ENCODE assay signal across 10 mouse cellular contexts in the genomic region with DNA sequence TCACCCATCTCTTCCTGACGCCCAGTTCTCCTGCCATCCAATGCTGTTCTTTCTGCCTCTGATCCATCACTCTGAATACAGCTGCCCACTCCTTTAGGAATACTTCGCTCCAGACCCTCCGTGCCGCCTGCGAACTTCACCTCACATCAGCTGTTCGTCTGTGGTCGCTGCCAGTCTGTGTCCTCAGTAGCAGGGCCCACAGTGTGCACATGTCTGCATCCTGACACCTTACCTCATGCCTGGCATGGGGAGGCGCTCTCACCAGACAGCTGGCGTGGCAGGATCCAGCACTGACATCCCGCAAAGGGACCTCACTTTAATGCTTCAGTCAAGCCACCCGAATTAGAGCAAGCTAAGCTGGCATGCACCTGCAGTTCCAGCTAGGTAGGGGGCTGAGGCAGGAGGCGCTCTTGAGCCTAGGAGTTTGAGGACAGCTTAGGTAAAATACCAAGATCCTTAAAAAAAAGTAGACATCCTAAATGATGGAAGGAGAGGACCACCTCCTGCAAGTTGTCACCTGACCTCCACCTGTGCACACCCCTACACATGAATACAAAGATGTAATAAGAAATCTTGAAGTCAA. TPM values are rescaled to one million over a fixed set of nuclear protein-coding genes. Genes with fewer than 3 reads are reported as not detected.
DNase-seq lines count a peak whose midpoint lies in the region; ATAC-seq and TF ChIP-seq lines count a peak whose summit lies in the region.
"Had no signal": no experiment of that assay in that cellular context is flagged by ENCODE, and none has a peak within 500 bp of the region (broad histone marks: within the 10 kb centered on the region; RNA-seq: fewer than 3 reads in every experiment).

No protein-coding gene starts in this region.

- H3K27ac ChIP-seq in heart, adult 2 months, result no peak overlapping the region
- H3K27ac ChIP-seq in heart, embryonic 12.5 days (ENCODE audit: poor library complexity, severe bottlenecking), result no peak overlapping the region
- H3K27ac ChIP-seq in thymus, adult 2 months (ENCODE audit: control insufficient read depth, insufficient read depth, low read length), result no peak overlapping the region
- H3K27ac ChIP-seq: lung, embryonic 15.5 days had no signal

- WGBS in heart, adult 2 months, result 76% methylated on average over 12 of the region's 12 CpGs
- 67% methylated on average over 12 of the region's 12 CpGs for WGBS in heart, embryonic 12.5 days
- WGBS in thymus, adult 2 months, result 78% methylated on average over 12 of the region's 12 CpGs

- no peak for ATAC-seq in heart, embryonic 12.5 days (ENCODE audit: insufficient number of reproducible peaks, low FRiP score)

- H3K27me3 ChIP-seq in heart, adult 2 months (ENCODE audit: control insufficient read depth, insufficient read depth, low read length), result no peaks in the 10 kb centered on the region
- no peaks in the 10 kb centered on the region; the same call in 1 of the 2 replicates for H3K27me3 ChIP-seq in heart, embryonic 12.5 days (replicated peaks)
- H3K27me3 ChIP-seq in thymus, adult 2 months (ENCODE audit: control insufficient read depth, insufficient read depth, low read length), result no peaks in the 10 kb centered on the region
- H3K27me3 ChIP-seq: lung, embryonic 15.5 days had no signal

- TF ChIP-seq POLR2A in heart, adult 2 months (IDR thresholded peaks at IDR 0.05; ENCODE audit: insufficient read depth, low read depth, low read length), result no peak
- TF ChIP-seq POLR2A in thymus, adult 2 months (IDR thresholded peaks at IDR 0.05; ENCODE audit: control insufficient read depth, extremely low read depth, insufficient read depth, low read length, poor library complexity), result no peak

- H3K9me3 ChIP-seq in heart, embryonic 12.5 days (replicated peaks), result no peaks in the 10 kb centered on the region
- H3K9me3 ChIP-seq: lung, embryonic 15.5 days had no signal

- no peaks in the 10 kb centered on the region for H3K79me2 ChIP-seq in heart, adult 2 months (replicated peaks; ENCODE audit: control insufficient read depth, insufficient read depth, low read length)

- intact Hi-C loops in heart, adult 2 months (cut with DNase I), result no loop called here

- no peak for DNase-seq in heart, adult 2 months
- peak; percentile 47 for DNase-seq in thymus, adult 2 months
- DNase-seq in thymus, adult 18-20 months, result no peak
- DNase-seq in lung, postnatal 14 days, result peak; percentile 39
- no peak for DNase-seq in frontal cortex, postnatal 25 days (ENCODE audit: low spot score in 2 of 2)
- no peak for DNase-seq in right cerebral cortex, postnatal 14 days
- no peak for DNase-seq in layer of hippocampus, postnatal 14 days (ENCODE audit: low spot score in 2 of 2)

- no peak for TF ChIP-seq EP300 in heart, adult 2 months (IDR thresholded peaks at IDR 0.05; ENCODE audit: insufficient read depth, low read depth, low read length)

- no peaks in the 10 kb centered on the region; the same call in 1 of the 2 replicates for H3K4me1 ChIP-seq in heart, adult 2 months (ENCODE audit: control insufficient read depth, insufficient read depth, low read length)
- peaks cover 29% of the 10 kb centered on the region for H3K4me1 ChIP-seq in heart, embryonic 12.5 days (replicated peaks)
- H3K4me1 ChIP-seq in thymus, adult 2 months (replicated peaks; ENCODE audit: control insufficient read depth, insufficient read depth, low read length), result no peaks in the 10 kb centered on the region

- no peak overlapping the region for H3K9ac ChIP-seq in heart, adult 2 months (ENCODE audit: low read depth, low read length)
- no peak overlapping the region for H3K9ac ChIP-seq in heart, embryonic 12.5 days
- H3K9ac ChIP-seq: lung, embryonic 15.5 days had no signal

- TF ChIP-seq CTCF in heart, adult 2 months (IDR thresholded peaks at IDR 0.05), result peak; percentile 42
- TF ChIP-seq CTCF in thymus, adult 2 months (IDR thresholded peaks at IDR 0.05; ENCODE audit: borderline replicate concordance, control insufficient read depth, extremely low read depth, insufficient read depth, low read length, poor library complexity), result peak; percentile 41; the same call in 1 of the 2 replicates

- H3K36me3 ChIP-seq in heart, adult 2 months (ENCODE audit: control insufficient read depth, insufficient read depth, low read length), result no peaks in the 10 kb centered on the region
- no peaks in the 10 kb centered on the region for H3K36me3 ChIP-seq in heart, embryonic 12.5 days
- H3K36me3 ChIP-seq in thymus, adult 2 months (ENCODE audit: control insufficient read depth, insufficient read depth, low read length), result no peaks in the 10 kb centered on the region
- H3K36me3 ChIP-seq: lung, embryonic 15.5 days had no signal

- no peak overlapping the region for H3K4me2 ChIP-seq in heart, embryonic 12.5 days
- H3K4me2 ChIP-seq: lung, embryonic 15.5 days had no signal

- H3K4me3 ChIP-seq in heart, adult 2 months, result no peak overlapping the region
- H3K4me3 ChIP-seq in heart, embryonic 12.5 days, result no peak overlapping the region
- no peak overlapping the region for H3K4me3 ChIP-seq in thymus, adult 2 months (ENCODE audit: control insufficient read depth, insufficient read depth, low read length)
- H3K4me3 ChIP-seq: lung, embryonic 15.5 days had no signal

RNA-seq across cellular contexts. Expression of gene Wdr66, which starts 44.4 kb away (rescaled TPM):
- under 1 TPM; 0.52 to 0.65 TPM for total RNA-seq in heart, adult 2 months (2021)
- polyA plus RNA-seq in heart, adult 2 months (2012; rRNA removed), result 1.5 and 2.0 TPM in 2 replicates
- polyA plus RNA-seq in heart, embryonic 12.5 days (2016; fragmentation: Nextera tagmentation; extraction: Ambion mirVana), result 0.24 and 0.64 TPM in 2 replicates
- polyA plus RNA-seq in thymus, adult 2 months (2012; rRNA removed), result 2.2 and 2.4 TPM in 2 replicates
- 1 to 10 TPM; 3.7 to 5.4 TPM for total RNA-seq in layer of hippocampus, postnatal 14 days (2021)
- total RNA-seq: common myeloid progenitor, adult 5-6 weeks had no signal

RNA-seq across cellular contexts. Expression of gene Bcl7a, which starts 47.3 kb away (rescaled TPM):
- total RNA-seq in heart, adult 2 months (2021), result 10 to 100 TPM in 1 of 2 experiments, 1 to 10 TPM in 1; 9.2 to 10.3 TPM
- polyA plus RNA-seq in heart, adult 2 months (2012; rRNA removed), result 6.3 and 8.3 TPM in 2 replicates
- 16.3 and 16.6 TPM in 2 replicates for polyA plus RNA-seq in heart, embryonic 12.5 days (2016; fragmentation: Nextera tagmentation; extraction: Ambion mirVana)
- polyA plus RNA-seq in thymus, adult 2 months (2012; rRNA removed), result 29.4 and 34.4 TPM in 2 replicates
- 10 to 100 TPM; 66.9 TPM for total RNA-seq in layer of hippocampus, postnatal 14 days (2021)

Comparison
In these comparisons a context has a peak if more than half of its experiments do, and no peak if none do; other contexts are left out.
1. DNase-seq: peak in thymus, adult 2 months (single experiment) and lung, postnatal 14 days (single experiment); none in heart, adult 2 months (0 of 2), thymus, adult 18-20 months (0 of 2), frontal cortex, postnatal 25 days (0 of 2), right cerebral cortex, postnatal 14 days (single experiment) and layer of hippocampus, postnatal 14 days (0 of 2).